Mouse (Mus musculus): ENCODE measurements around the gene Ccr9. TPM values are rescaled to one million over a fixed set of nuclear protein-coding genes. Genes with fewer than 3 reads are reported as not detected.
A peak's percentile ranks its signal among the peaks of the same experiment; 100 is the strongest.

Gene Ccr9
- polyA plus RNA-seq, 1 experiment from 2014 or later, result 0.09 TPM

DNA sequence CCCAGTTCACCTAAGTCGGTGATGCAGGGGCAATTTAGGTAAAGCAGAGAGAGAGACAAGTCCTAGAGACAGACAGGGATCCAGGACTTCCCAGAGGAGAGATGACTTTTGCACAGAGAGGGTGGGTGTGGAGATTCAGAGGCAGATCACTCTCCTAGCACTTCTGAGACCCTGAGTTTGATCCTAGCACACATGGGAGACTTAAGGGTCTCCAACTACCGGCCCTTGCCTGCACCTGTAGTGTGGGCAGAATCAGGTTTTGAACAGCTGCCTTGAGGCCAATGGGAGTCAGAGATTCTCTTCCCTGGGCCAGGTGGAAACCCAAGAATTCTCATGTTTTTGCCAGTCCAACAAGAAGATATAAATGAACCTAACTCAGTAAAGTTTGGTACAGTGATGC lies 959 bp downstream of the Ccr9 start:
- no peak for DNase-seq
- TF ChIP-seq CTCF (IDR thresholded peaks at IDR 0.05; ENCODE audit: low read depth), result no peak
- Histone ChIP-seq H3K27ac (ENCODE audit: low read depth) (no peak overlapping the region), H3K4me3 (ENCODE audit: low read depth, low read length) (0 out of 2 replicates have a peak overlapping the region, but pooled peaks have one; percentile 41), H3K9ac (no peak overlapping the region), H3K36me3 (ENCODE audit: insufficient read depth) (no peaks in the 10 kb centered on the region), H3K27me3 (ENCODE audit: insufficient read depth, low read length) (peaks cover 48% of the 10 kb centered on the region), H3K4me2 (peak overlapping the region; percentile 68), H3K9me3 (ENCODE audit: low read depth, low read length) (no peaks in the 10 kb centered on the region), H3K4me1 (ENCODE audit: insufficient read depth) (no peaks in the 10 kb centered on the region)
- no peak for ATAC-seq (ENCODE audit: insufficient read depth)
- 23% methylated on average over 2 of the region's 2 CpGs for WGBS

DNA sequence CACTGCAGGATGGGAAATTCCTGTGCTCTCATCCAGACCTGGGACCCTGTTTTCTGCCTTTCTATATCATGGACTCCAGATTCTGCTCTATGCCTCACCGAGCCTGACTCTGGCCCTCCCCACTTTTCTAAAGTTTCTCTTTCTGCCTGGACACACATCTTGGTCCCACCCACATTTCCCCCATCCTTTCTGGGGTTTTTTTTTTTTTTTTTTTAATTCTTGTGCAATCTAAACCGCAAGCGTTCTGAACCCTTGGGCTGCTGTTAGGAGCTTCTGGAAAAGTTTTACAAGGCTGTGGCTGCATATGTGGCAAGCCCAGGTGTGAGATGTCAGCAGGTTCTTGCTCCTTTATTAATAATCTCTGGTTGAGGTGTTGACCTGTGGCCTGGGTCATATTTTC lies 5.5 kb downstream of the Ccr9 start:
- no peak for ATAC-seq (ENCODE audit: insufficient read depth)
- no peak for DNase-seq
- peaks cover 20% of the 10 kb centered on the region for H3K27me3 ChIP-seq (ENCODE audit: insufficient read depth, low read length)

DNA sequence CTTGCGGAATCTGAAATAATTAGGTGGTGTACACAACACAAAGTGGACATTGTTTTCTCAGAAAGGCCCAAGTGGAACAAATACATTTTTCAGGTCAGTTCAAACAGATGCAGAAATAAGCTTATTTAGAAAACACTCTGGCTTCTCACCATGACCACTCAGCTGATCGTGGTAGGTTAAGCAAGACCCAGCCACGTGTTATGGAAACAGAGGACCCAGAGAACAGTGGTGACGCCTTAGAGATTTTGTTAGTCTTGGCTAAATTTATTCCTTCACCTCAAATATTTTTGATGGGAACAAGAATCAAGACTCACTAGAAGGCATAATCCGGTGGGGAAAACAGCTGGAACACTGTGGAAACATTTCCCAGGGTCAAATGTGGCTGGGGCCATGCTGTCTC lies 8.0 kb downstream of the Ccr9 start:
- DNase-seq, result no peak
- Histone ChIP-seq H3K36me3 (ENCODE audit: insufficient read depth) (no peaks in the 10 kb centered on the region), H3K9me3 (ENCODE audit: low read depth, low read length) (no peaks in the 10 kb centered on the region), H3K27ac (ENCODE audit: low read depth) (no peak overlapping the region), H3K9ac (no peak overlapping the region), H3K27me3 (ENCODE audit: insufficient read depth, low read length) (no peaks in the 10 kb centered on the region), H3K4me3 (ENCODE audit: low read depth, low read length) (no peak overlapping the region), H3K4me1 (ENCODE audit: insufficient read depth) (no peaks in the 10 kb centered on the region), H3K4me2 (no peak overlapping the region)
- no peak for ATAC-seq (ENCODE audit: insufficient read depth)
- 68% methylated on average over 5 of the region's 5 CpGs for WGBS
- TF ChIP-seq CTCF (IDR thresholded peaks at IDR 0.05; ENCODE audit: low read depth), result no peak

More for the DNA sequence above, 5.5 kb downstream of the Ccr9 start:
- H3K4me1 ChIP-seq (ENCODE audit: insufficient read depth), result no peaks in the 10 kb centered on the region
- 56% methylated on average over 3 of the region's 3 CpGs for WGBS
- no peak for TF ChIP-seq CTCF (IDR thresholded peaks at IDR 0.05; ENCODE audit: low read depth)
- H3K36me3 ChIP-seq (ENCODE audit: insufficient read depth), result no peaks in the 10 kb centered on the region
- H3K27ac ChIP-seq (ENCODE audit: low read depth), result no peak overlapping the region
- H3K9ac ChIP-seq, result no peak overlapping the region
- H3K4me2 ChIP-seq, result no peak overlapping the region
- no peaks in the 10 kb centered on the region for H3K9me3 ChIP-seq (ENCODE audit: low read depth, low read length)
- H3K4me3 ChIP-seq (ENCODE audit: low read depth, low read length), result no peak overlapping the region

DNA sequence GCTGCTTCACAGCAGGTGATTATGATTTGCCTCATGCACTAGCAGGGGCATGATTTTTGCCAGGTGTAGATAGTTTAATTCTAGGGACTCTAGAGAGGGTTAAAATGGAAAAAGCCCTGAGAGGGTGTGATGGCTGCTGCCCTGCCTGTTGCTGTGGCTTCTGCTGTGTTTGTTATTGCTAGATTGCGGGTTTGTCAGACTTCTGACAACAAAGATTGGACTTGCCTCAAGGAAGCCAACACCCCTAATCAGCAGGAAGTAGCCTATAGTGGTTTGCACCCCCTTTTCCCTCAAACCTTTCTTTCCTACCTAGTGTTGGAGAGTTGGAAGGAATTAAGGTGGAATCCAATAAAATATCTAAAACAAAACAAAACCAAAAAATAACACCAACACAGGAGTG lies 10.0 kb downstream of the Ccr9 start:
- H3K27ac ChIP-seq (ENCODE audit: low read depth), result no peak overlapping the region
- H3K4me2 ChIP-seq, result no peak overlapping the region
- DNase-seq, result no peak
- no peaks in the 10 kb centered on the region for H3K9me3 ChIP-seq (ENCODE audit: low read depth, low read length)
- no peak for ATAC-seq (ENCODE audit: insufficient read depth)
- no peak overlapping the region for H3K9ac ChIP-seq
- no peak for TF ChIP-seq CTCF (IDR thresholded peaks at IDR 0.05; ENCODE audit: low read depth)
- H3K4me3 ChIP-seq (ENCODE audit: low read depth, low read length), result no peak overlapping the region
- H3K27me3 ChIP-seq (ENCODE audit: insufficient read depth, low read length), result no peaks in the 10 kb centered on the region
- H3K4me1 ChIP-seq (ENCODE audit: insufficient read depth), result no peaks in the 10 kb centered on the region
- WGBS, result 56% methylated on average over 1 of the region's 1 CpGs
- no peaks in the 10 kb centered on the region for H3K36me3 ChIP-seq (ENCODE audit: insufficient read depth)

DNA sequence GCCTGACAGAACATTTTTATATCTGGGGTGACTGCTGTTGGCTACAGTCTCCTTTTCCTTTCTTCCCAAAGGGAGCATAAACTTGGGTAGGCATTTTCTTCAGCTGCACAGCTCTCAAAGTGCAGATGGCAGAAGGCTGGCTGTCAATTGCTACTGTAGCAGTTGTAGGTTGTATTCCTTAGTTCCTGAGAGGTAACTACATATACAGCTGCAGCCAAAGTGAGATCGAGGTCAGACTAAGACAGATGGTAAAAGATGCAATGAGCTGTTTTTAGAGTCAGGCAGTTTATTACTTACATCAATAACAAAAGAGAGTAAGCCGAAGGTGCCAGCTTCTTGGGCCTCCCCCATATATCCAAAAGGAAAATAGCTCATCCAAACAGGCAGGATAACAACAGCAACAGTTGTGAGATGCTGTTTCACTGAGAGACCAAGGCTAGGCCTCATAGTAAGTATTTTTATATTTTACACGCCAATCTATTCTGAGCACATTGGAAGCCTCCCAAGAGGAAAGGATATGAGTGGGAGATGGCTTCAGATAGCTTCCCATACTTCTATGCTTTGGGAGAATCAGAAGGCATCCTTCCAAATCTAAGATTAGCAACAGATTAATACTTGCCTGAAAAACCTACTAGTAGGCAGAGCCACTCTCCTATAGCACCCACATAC lies 17.5 kb downstream of the Ccr9 start:
- Histone ChIP-seq H3K27me3 (ENCODE audit: insufficient read depth, low read length) (no peaks in the 10 kb centered on the region), H3K4me1 (ENCODE audit: insufficient read depth) (no peaks in the 10 kb centered on the region), H3K9me3 (ENCODE audit: low read depth, low read length) (no peaks in the 10 kb centered on the region), H3K4me3 (ENCODE audit: low read depth, low read length) (no peak overlapping the region), H3K27ac (ENCODE audit: low read depth) (no peak overlapping the region), H3K4me2 (no peak overlapping the region), H3K9ac (no peak overlapping the region), H3K36me3 (ENCODE audit: insufficient read depth) (peaks cover 15% of the 10 kb centered on the region; the same call in 1 of the 2 replicates)
- TF ChIP-seq CTCF (IDR thresholded peaks at IDR 0.05; ENCODE audit: low read depth), result no peak
- DNase-seq (no peak), ATAC-seq (ENCODE audit: insufficient read depth) (no peak)
- 91% methylated on average over 3 of the region's 3 CpGs for WGBS

DNA sequence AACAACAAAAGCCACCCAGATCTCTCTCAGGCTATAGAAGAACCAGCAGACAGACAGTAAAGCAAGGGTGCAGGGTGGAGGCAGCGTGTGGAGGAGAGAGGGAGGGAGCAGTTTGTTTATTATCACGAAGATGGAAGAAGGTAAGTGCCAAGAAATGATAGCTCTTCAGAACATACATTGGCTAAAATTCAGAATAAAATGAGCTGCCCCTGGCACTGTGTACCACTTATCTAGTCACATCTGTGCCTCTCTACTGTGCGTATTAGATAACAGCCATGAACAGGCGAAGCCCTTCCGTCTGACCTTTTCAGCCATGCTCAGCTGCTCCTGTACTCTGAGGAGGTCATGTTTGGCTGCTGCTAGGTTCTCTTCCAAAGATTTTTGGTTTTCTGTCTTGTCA lies 23.6 kb downstream of the Ccr9 start:
- no peak overlapping the region for H3K9ac ChIP-seq
- 77% methylated on average over 5 of the region's 5 CpGs for WGBS
- TF ChIP-seq CTCF (IDR thresholded peaks at IDR 0.05; ENCODE audit: low read depth), result no peak
- H3K4me2 ChIP-seq, result no peak overlapping the region
- H3K27ac ChIP-seq (ENCODE audit: low read depth), result no peak overlapping the region
- ATAC-seq (ENCODE audit: insufficient read depth), result no peak
- peaks cover 34% of the 10 kb centered on the region; the same call in 1 of the 2 replicates for H3K36me3 ChIP-seq (ENCODE audit: insufficient read depth)
- DNase-seq, result no peak
- H3K27me3 ChIP-seq (ENCODE audit: insufficient read depth, low read length), result no peaks in the 10 kb centered on the region
- no peak overlapping the region for H3K4me3 ChIP-seq (ENCODE audit: low read depth, low read length)
- H3K9me3 ChIP-seq (ENCODE audit: low read depth, low read length), result no peaks in the 10 kb centered on the region
- no peaks in the 10 kb centered on the region for H3K4me1 ChIP-seq (ENCODE audit: insufficient read depth)

DNA sequence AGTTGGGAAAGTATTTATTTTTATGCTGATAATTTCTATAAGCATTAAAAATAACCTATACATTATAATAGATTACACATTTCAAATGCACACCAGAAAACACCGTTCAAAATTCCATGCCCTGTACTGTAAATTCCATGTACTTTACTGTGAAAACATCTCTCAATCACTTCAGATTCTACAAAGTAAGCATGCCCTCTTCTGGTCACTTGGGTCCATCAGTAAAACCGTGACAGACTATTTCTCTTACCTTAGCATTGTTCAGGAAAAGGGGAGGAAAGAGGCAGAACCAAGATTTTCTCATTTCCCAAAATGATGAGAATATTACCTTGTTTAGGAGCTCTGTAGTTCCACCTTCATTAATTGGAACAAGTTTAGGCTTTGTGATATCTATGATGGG lies 31.0 kb downstream of the Ccr9 start:
- Histone ChIP-seq H3K4me1 (ENCODE audit: insufficient read depth) (no peaks in the 10 kb centered on the region), H3K27ac (ENCODE audit: low read depth) (no peak overlapping the region), H3K4me2 (no peak overlapping the region), H3K27me3 (ENCODE audit: insufficient read depth, low read length) (no peaks in the 10 kb centered on the region), H3K9ac (no peak overlapping the region), H3K36me3 (ENCODE audit: insufficient read depth) (peaks cover 33% of the 10 kb centered on the region; the same call in 1 of the 2 replicates), H3K4me3 (ENCODE audit: low read depth, low read length) (no peak overlapping the region), H3K9me3 (ENCODE audit: low read depth, low read length) (no peaks in the 10 kb centered on the region)
- 0 out of 2 replicates have a peak, but pooled peaks have one; percentile 21 for TF ChIP-seq CTCF (IDR thresholded peaks at IDR 0.05; ENCODE audit: low read depth)
- ATAC-seq (ENCODE audit: insufficient read depth) (no peak), DNase-seq (peak; percentile 9)
- WGBS, result 39% methylated on average over 2 of the region's 2 CpGs
